Mouse (Mus musculus) forebrain, embryonic 13.5 days (tissue): ENCODE measurements around the gene 3110001I22Rik. TPM values are rescaled to one million over a fixed set of nuclear protein-coding genes. Genes with fewer than 3 reads are reported as not detected.
"Not testable (repeated sequence)": the region's sequence is repeated elsewhere in the genome, so short reads cannot be mapped to it uniquely, and the experiment has no call there.

ENCODE experiments used
- ATAC-seq: fragments of 200-750 bp; cut with Nextera tagmentation; 2 replicates; pipeline ENCODE4 v1.8.0; 2017
- H3K27ac ChIP-seq: fragments of 300-500 bp; sonication (generic); 2 replicates; pipeline ENCODE4 v1.5.1; 2015; ENCODE audit warnings: inconsistent platforms, mild to moderate bottlenecking, moderate library complexity
- H3K27me3 ChIP-seq: fragments of 300-500 bp; sonication (generic); 2 replicates; pipeline ENCODE4 v1.6.1; 2015; ENCODE audit warnings: mild to moderate bottlenecking, inconsistent platforms
- H3K36me3 ChIP-seq: fragments of 300-500 bp; sonication (generic); 2 replicates; pipeline ENCODE4 v1.6.1; 2015; ENCODE audit warnings: mild to moderate bottlenecking, inconsistent platforms; ENCODE audit not compliant: poor library complexity, severe bottlenecking
- H3K4me1 ChIP-seq: fragments of 300-500 bp; sonication (generic); 2 replicates; pipeline ENCODE4 v1.6.1; 2015; ENCODE audit warnings: inconsistent platforms
- H3K4me2 ChIP-seq: fragments of 300-500 bp; sonication (generic); 2 replicates; pipeline ENCODE4 v1.6.1; 2015; ENCODE audit warnings: inconsistent platforms, mild to moderate bottlenecking, moderate library complexity
- H3K4me3 ChIP-seq: fragments of 300-500 bp; sonication (generic); 2 replicates; pipeline ENCODE4 v1.5.1; 2015; ENCODE audit warnings: mild to moderate bottlenecking, inconsistent platforms
- H3K9ac ChIP-seq: fragments of 300-500 bp; sonication (generic); 2 replicates; pipeline ENCODE4 v1.6.1; 2015; ENCODE audit warnings: mild to moderate bottlenecking, inconsistent platforms
- H3K9me3 ChIP-seq: fragments of 300-500 bp; sonication (generic); replicated peaks from 2 replicates; pipeline ENCODE4 v1.6.1; 2016; ENCODE audit warnings: inconsistent platforms
- WGBS: fragments of 180-500 bp; shearing (Covaris S2); methylation state at CpG from one replicate; pipeline ENCODE4 v1.1.7; 2015; 5-methylcytosine and 5-hydroxymethylcytosine counted together
- polyA plus RNA-seq: library from polyadenylated mRNA; unstranded; fragments of >200 nt; fragmentation: Nextera tagmentation; extraction: Ambion mirVana; gene quantifications from 2 replicates; pipeline ENCODE4 v1.2.1, GENCODE M21; 2015

Gene 3110001I22Rik
- polyA plus RNA-seq, 1 experiment from 2014 or later, result 9.9 TPM

GRCm38 (mm10) chr16:13670896-13671295, 833 bp upstream of the 3110001I22Rik start:
- H3K4me2 ChIP-seq, result peak overlapping the region; percentile 87
- not testable (repeated sequence) for H3K9me3 ChIP-seq, H3K27ac ChIP-seq, H3K36me3 ChIP-seq, ATAC-seq, H3K9ac ChIP-seq, H3K27me3 ChIP-seq
- H3K4me1 ChIP-seq, result peaks cover 19% of the 10 kb centered on the region
- WGBS, result 83% methylated on average over 5 of the region's 5 CpGs
- peak overlapping the region; percentile 96 for H3K4me3 ChIP-seq

DNA sequence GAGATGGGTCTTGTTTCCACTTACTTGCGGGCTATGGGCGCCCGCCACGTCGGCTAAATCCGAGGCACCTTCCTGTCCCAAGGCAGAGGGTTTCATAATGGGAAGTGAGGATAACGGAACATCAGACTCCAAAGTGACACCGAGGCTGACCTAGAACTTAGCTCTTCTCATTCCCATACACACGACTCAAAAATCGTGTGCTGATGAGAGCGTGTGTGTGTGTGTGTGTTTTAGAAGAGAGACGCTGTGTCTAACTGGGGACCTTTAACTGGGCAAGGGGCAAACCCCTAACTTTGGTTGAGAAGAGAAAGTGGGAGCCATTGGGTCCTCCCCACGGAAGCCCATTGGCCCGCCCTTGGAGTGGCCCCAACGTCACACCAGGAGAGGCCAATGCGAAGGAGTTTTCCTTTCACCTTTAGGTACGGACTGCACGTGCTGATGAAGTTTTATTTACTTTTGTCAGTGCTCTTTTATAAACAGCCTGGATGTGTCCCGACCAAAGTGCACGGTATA, 713 bp downstream of the 3110001I22Rik start:
- H3K27ac ChIP-seq, result peak overlapping the region; percentile 76
- no peaks in the 10 kb centered on the region for H3K27me3 ChIP-seq
- peak overlapping the region; percentile 96 for H3K4me3 ChIP-seq
- H3K4me2 ChIP-seq, result peak overlapping the region; percentile 87
- H3K9me3 ChIP-seq, result no peaks in the 10 kb centered on the region
- H3K9ac ChIP-seq, result peak overlapping the region; percentile 98
- peaks cover 13% of the 10 kb centered on the region for H3K4me1 ChIP-seq
- WGBS, result 3% methylated on average over 20 of the region's 20 CpGs
- ATAC-seq, result peak; percentile 19; the same call in 1 of the 2 replicates
- peaks cover 12% of the 10 kb centered on the region for H3K36me3 ChIP-seq

GRCm38 (mm10) chr16:13673114-13673513, 1.4 kb downstream of the 3110001I22Rik start:
- ATAC-seq, result no peak
- H3K9me3 ChIP-seq, result no peaks in the 10 kb centered on the region
- no peaks in the 10 kb centered on the region for H3K27me3 ChIP-seq
- peaks cover 11% of the 10 kb centered on the region for H3K4me1 ChIP-seq
- H3K9ac ChIP-seq, result 0 out of 2 replicates have a peak overlapping the region, but pooled peaks have one; percentile 98
- H3K4me3 ChIP-seq, result peak overlapping the region; percentile 96
- H3K4me2 ChIP-seq, result peak overlapping the region; percentile 87
- 67% methylated on average over 5 of the region's 5 CpGs for WGBS
- no peak overlapping the region for H3K27ac ChIP-seq
- H3K36me3 ChIP-seq, result peaks cover 19% of the 10 kb centered on the region

DNA sequence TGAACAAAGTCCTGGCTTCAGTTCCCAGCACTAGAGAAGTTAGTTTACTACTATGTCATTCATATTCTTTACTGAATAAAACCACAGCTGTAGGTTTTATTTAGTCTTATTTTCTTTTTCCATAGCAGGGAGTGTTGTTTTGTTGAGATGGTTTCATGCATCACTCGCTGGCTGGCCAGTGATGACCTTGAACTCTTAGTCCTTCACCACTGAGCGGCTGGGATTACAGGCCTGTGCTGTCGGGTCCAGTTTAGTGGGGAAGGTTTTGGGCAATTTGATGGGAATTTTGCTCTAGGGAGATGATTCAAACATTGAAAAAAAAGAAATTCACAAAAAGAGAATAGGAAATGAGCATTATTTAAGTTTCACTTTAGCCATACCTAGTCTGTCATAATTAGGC, 2.8 kb downstream of the 3110001I22Rik start:
- Histone ChIP-seq H3K4me2 (no peak overlapping the region), H3K27ac (no peak overlapping the region), H3K27me3 (no peaks in the 10 kb centered on the region), H3K4me1 (peaks cover 11% of the 10 kb centered on the region), H3K4me3 (no peak overlapping the region), H3K9me3 (no peaks in the 10 kb centered on the region), H3K36me3 (peaks cover 26% of the 10 kb centered on the region), H3K9ac (no peak overlapping the region)
- no peak for ATAC-seq
- WGBS, result 95% methylated on average over 3 of the region's 3 CpGs

DNA sequence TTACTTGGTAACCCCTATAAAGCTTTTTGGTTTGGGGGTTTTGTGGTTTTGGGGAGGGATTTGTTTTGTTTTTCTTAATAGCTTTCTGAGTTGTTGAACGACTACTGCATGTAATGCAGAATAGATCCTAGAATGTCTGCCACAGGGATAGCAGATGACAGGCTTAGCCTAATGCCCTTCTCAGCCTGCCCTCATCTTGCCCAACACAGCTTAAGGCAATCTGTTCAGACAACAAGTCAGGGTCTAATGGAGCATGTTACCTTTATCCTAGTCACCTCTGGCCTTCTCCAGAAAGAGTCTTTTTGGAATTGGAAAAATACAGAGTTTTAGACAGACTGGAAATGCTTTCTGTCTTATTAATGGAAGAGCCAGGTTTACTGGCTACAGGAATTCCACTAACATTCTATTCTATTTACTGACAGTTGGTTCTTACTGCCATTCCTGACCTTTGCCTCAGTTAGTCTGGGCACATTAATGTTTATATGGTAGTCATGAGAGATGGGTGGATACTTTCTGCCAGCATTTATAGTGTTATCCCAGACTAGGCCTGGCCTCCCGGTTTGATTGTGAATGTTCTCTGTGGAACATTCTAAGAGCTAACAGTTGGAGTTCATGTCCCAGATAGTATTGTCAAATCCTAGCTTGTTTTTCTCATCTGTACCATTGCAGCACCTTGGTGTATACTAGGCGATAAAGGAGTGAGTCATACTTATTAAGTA, 7.0 kb downstream of the 3110001I22Rik start:
- no peak overlapping the region for H3K27ac ChIP-seq
- H3K27me3 ChIP-seq, result no peaks in the 10 kb centered on the region
- H3K36me3 ChIP-seq, result peaks cover 35% of the 10 kb centered on the region
- H3K9ac ChIP-seq, result no peak overlapping the region
- no peak overlapping the region for H3K4me2 ChIP-seq
- H3K9me3 ChIP-seq, result no peaks in the 10 kb centered on the region
- H3K4me3 ChIP-seq, result no peak overlapping the region
- H3K4me1 ChIP-seq, result no peaks in the 10 kb centered on the region
- 93% methylated on average over 3 of the region's 3 CpGs for WGBS
- ATAC-seq, result no peak

- Histone ChIP-seq H3K27me3 (no peaks in the 10 kb centered on the region), H3K9ac (no peak overlapping the region), H3K27ac (no peak overlapping the region), H3K4me1 (no peaks in the 10 kb centered on the region), H3K4me2 (no peak overlapping the region), H3K36me3 (peaks cover 89% of the 10 kb centered on the region), H3K9me3 (no peaks in the 10 kb centered on the region), H3K4me3 (no peak overlapping the region)
- no peak for ATAC-seq
- WGBS, result 87% methylated on average over 7 of the region's 7 CpGs
These were observed 27.3 kb downstream of the 3110001I22Rik start for GRCm38 (mm10) chr16:13698998-13699397.

- ATAC-seq, result no peak
- 96% methylated on average over 7 of the region's 7 CpGs for WGBS
- no peak overlapping the region for H3K4me2 ChIP-seq
- H3K27me3 ChIP-seq, result no peaks in the 10 kb centered on the region
- H3K9me3 ChIP-seq, result no peaks in the 10 kb centered on the region
- H3K36me3 ChIP-seq, result peaks cover 77% of the 10 kb centered on the region
- H3K27ac ChIP-seq, result no peak overlapping the region
- no peak overlapping the region for H3K9ac ChIP-seq
- H3K4me1 ChIP-seq, result no peaks in the 10 kb centered on the region
- H3K4me3 ChIP-seq, result no peak overlapping the region
These were observed 30.5 kb downstream of the 3110001I22Rik start for GRCm38 (mm10) chr16:13702184-13702583.

DNA sequence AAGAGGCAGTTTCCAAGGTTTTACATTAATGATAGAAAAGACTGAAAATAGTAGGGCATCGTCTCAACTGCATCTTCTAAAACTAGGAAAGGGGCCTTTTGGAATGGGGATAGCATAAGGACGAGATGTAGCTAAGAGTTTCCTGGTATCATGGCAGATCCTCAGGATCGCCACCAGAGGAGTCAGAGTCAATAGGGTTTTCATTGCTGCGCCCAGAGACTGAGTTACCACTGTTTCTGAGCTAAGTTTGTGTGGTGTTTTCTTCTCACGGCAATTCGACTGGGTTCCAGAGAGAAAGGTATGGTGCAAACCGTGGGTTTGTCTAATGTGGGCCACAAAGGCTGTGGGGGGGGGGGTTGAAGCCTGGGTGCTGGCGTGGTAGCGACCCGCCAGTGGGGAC, 32.9 kb downstream of the 3110001I22Rik start:
- H3K4me3 ChIP-seq, result no peak overlapping the region
- H3K4me1 ChIP-seq, result no peaks in the 10 kb centered on the region
- no peak overlapping the region for H3K27ac ChIP-seq
- ATAC-seq, result no peak
- WGBS, result 95% methylated on average over 10 of the region's 10 CpGs
- H3K27me3 ChIP-seq, result no peaks in the 10 kb centered on the region
- no peak overlapping the region for H3K9ac ChIP-seq
- H3K4me2 ChIP-seq, result no peak overlapping the region
- peaks cover 52% of the 10 kb centered on the region for H3K36me3 ChIP-seq
- H3K9me3 ChIP-seq, result no peaks in the 10 kb centered on the region

- H3K9ac ChIP-seq, result no peak overlapping the region
- H3K27ac ChIP-seq, result no peak overlapping the region
- H3K4me3 ChIP-seq, result no peak overlapping the region
- no peaks in the 10 kb centered on the region for H3K36me3 ChIP-seq
- no peaks in the 10 kb centered on the region for H3K9me3 ChIP-seq
- 87% methylated on average over 3 of the region's 3 CpGs for WGBS
- H3K4me1 ChIP-seq, result no peaks in the 10 kb centered on the region
- ATAC-seq, result no peak
- H3K27me3 ChIP-seq, result no peaks in the 10 kb centered on the region
- H3K4me2 ChIP-seq, result no peak overlapping the region
These were observed 43.2 kb downstream of the 3110001I22Rik start for GRCm38 (mm10) chr16:13714910-13715309.

DNA sequence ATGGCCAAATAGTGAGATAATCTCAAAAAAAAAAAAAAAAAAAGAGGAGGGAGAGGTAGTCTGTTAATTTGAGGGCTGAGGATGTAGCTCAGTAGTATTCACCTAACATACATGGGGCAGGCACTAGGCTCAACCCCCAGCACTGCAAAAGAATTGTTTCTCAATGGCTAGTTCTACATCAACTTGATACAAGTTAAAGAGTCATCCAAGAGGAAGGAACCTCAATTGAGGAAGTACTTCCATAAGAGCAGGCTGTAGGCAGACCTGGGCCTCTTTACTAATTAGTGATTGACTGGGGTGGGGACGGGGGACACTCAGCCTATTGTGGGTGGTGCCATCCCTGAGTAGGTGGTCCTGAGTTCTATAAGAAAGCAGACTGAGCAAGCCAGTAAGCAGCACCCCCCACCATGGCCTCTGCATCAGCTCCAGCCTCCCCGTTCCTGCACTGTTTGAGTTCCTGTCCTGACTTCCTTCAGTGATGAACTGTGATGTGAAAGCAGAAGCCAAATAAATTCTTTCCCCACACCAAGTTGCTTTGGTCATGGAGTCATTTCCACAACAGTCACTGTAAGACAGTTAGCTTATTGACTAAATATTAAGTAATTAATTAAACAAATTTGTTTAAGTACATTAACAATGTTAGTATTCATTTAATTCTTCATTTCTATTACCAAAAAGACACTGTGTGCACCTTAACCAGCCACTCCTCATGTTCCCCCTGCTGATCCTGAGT, 45.3 kb downstream of the 3110001I22Rik start:
- Histone ChIP-seq H3K9ac (no peak overlapping the region), H3K4me3 (no peak overlapping the region), H3K36me3 (no peaks in the 10 kb centered on the region), H3K9me3 (no peaks in the 10 kb centered on the region), H3K4me1 (no peaks in the 10 kb centered on the region), H3K27ac (no peak overlapping the region), H3K27me3 (no peaks in the 10 kb centered on the region), H3K4me2 (no peak overlapping the region)
- no peak for ATAC-seq
- WGBS, result 91% methylated on average over 2 of the region's 2 CpGs

- H3K4me3 ChIP-seq, result no peak overlapping the region
- no peaks in the 10 kb centered on the region for H3K27me3 ChIP-seq
- no peaks in the 10 kb centered on the region for H3K36me3 ChIP-seq
- no peak overlapping the region for H3K27ac ChIP-seq
- H3K9me3 ChIP-seq, result no peaks in the 10 kb centered on the region
- 33% methylated on average over 10 of the region's 10 CpGs for WGBS
- no peak overlapping the region for H3K4me2 ChIP-seq
- no peak for ATAC-seq
- no peaks in the 10 kb centered on the region for H3K4me1 ChIP-seq
- H3K9ac ChIP-seq, result no peak overlapping the region
These were observed 51.2 kb downstream of the 3110001I22Rik start for GRCm38 (mm10) chr16:13722937-13723336.

GRCm38 (mm10) chr16:13727811-13728335, 56.1 kb downstream of the 3110001I22Rik start:
- Histone ChIP-seq H3K4me2 (no peak overlapping the region), H3K9ac (no peak overlapping the region), H3K27ac (no peak overlapping the region), H3K4me1 (no peaks in the 10 kb centered on the region), H3K9me3 (no peaks in the 10 kb centered on the region), H3K27me3 (peaks cover 5% of the 10 kb centered on the region; the same call in 1 of the 2 replicates), H3K4me3 (no peak overlapping the region), H3K36me3 (no peaks in the 10 kb centered on the region)
- WGBS, result 83% methylated on average over 5 of the region's 5 CpGs
- ATAC-seq, result no peak
